Mouse (Mus musculus) stomach, postnatal 0 days (tissue): Measurements from ENCODE around the gene Ascc2.

ENCODE experiments used
- CTCF ChIP-seq: IDR thresholded peaks from 2 replicates; pipeline ENCODE4 v1.5.1; 2016; ENCODE audit warnings: antibody characterized with exemption, low read depth, mild to moderate bottlenecking, moderate library complexity
- EP300 ChIP-seq: optimal IDR thresholded peaks from 2 replicates; pipeline ENCODE3; 2016; ENCODE audit warnings: antibody characterized with exemption

DNA sequence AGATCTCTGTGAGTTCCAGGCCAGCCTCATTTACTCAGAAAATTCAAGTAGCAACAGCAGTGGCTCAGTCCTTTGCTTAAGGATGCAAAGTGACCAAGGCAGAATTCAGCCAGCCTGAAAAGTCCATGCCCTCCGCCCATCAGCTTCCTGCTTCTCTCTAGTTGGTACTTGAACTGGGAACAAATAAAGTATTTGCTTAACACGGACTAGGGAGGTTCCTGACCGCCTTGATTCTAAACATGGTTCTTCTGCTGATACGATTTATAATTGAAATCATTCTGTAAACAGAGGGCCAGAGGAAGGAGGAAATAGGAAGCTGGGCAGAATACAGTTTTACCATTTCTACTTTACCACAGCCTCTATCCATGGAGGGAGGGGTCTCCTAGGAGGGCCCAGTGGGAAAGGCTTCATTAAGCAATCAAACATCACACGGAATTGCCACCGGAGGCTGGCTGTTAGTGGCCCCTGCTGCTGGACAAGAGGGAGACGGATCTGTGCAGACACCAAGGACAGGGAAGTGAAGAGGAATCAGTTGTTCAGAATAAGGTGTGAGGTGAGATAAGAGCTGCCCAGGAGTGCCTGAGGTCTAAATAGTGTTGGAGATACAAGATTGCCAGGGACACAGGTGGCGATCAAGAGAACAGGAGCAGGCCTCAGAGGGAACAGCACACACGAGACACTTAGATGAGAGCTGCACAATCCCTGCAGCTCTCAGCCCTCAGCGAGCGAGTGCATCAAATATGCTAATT lies 51.3 kb downstream of the Ascc2 start:
- no peak for TF ChIP-seq CTCF
- no peak for TF ChIP-seq EP300
